Mouse (Mus musculus) midbrain, embryonic 13.5 days (tissue): ENCODE measurements around the gene Col27a1. TPM values are rescaled to one million over a fixed set of nuclear protein-coding genes. Genes with fewer than 3 reads are reported as not detected.
A peak's percentile ranks its signal among the peaks of the same experiment; 100 is the strongest.

Experiments used
- ATAC-seq: fragments of 200-750 bp; cut with Nextera tagmentation; 2 replicates; pipeline ENCODE4 v1.8.0; 2017; ENCODE audit warnings: mild to moderate bottlenecking, moderate TSS enrichment, moderate library complexity
- H3K27ac ChIP-seq: fragments of 300-500 bp; sonication (generic); 2 replicates; pipeline ENCODE4 v1.5.1; 2015; ENCODE audit warnings: inconsistent platforms, mild to moderate bottlenecking, moderate library complexity
- H3K27me3 ChIP-seq: fragments of 300-500 bp; sonication (generic); 2 replicates; pipeline ENCODE4 v1.6.1; 2015; ENCODE audit warnings: mild to moderate bottlenecking, inconsistent platforms
- H3K36me3 ChIP-seq: fragments of 300-500 bp; sonication (generic); 2 replicates; pipeline ENCODE4 v1.6.1; 2015; ENCODE audit warnings: mild to moderate bottlenecking, inconsistent platforms
- H3K4me1 ChIP-seq: fragments of 300-500 bp; sonication (generic); replicated peaks from 2 replicates; pipeline ENCODE4 v1.6.1; 2015; ENCODE audit warnings: inconsistent platforms
- H3K4me2 ChIP-seq: fragments of 300-500 bp; sonication (generic); replicated peaks from 2 replicates; pipeline ENCODE4 v1.6.1; 2015; ENCODE audit warnings: moderate library complexity, mild to moderate bottlenecking, inconsistent platforms
- H3K4me3 ChIP-seq: fragments of 300-500 bp; sonication (generic); replicated peaks from 2 replicates; pipeline ENCODE4 v1.5.1; 2015; ENCODE audit warnings: mild to moderate bottlenecking, inconsistent platforms
- H3K9ac ChIP-seq: fragments of 300-500 bp; sonication (generic); replicated peaks from 2 replicates; pipeline ENCODE4 v1.6.1; 2015; ENCODE audit warnings: mild to moderate bottlenecking, inconsistent platforms
- H3K9me3 ChIP-seq: fragments of 300-500 bp; sonication (generic); 2 replicates; pipeline ENCODE4 v1.6.1; 2016; ENCODE audit warnings: mild to moderate bottlenecking, inconsistent platforms
- WGBS: fragments of 180-500 bp; shearing (Covaris S2); methylation state at CpG from one replicate; pipeline ENCODE4 v1.1.7; 2015; 5-methylcytosine and 5-hydroxymethylcytosine counted together
- polyA plus RNA-seq: library from polyadenylated mRNA; unstranded; fragments of >200 nt; fragmentation: Nextera tagmentation; extraction: Ambion mirVana; gene quantifications from 2 replicates; pipeline ENCODE4 v1.2.1, GENCODE M21; 2015

Gene Col27a1
- polyA plus RNA-seq, 1 experiment from 2014 or later = 2.1 TPM

DNA sequence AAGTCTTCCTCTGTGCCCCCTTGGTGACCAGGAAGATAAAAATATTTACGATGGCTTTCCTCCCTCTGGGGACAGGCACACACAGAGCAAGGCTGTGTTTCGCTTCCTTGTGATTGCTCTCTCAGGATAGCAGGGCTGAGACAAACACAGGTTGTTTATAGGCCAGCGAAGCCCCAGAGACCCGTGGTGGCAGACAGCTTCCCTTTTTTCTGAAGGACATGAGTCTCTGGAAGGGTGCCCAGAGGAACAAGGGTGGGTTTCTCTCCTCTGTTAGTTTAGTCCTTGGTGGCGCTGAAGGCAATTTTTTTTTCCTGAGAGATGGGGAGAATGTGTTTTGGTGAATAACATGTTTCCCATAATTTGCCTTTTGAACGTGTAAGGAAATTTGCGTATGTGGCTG is 8.2 kb upstream of the Col27a1 start:
- no peak for ATAC-seq
- 88% methylated on average over 7 of the region's 7 CpGs for WGBS
- peaks cover 2% of the 10 kb centered on the region; the same call in 1 of the 2 replicates for H3K27me3 ChIP-seq
- no peak overlapping the region for H3K27ac ChIP-seq
- no peak overlapping the region for H3K4me3 ChIP-seq
- no peak overlapping the region for H3K4me2 ChIP-seq
- H3K36me3 ChIP-seq = no peaks in the 10 kb centered on the region
- no peak overlapping the region for H3K9ac ChIP-seq
- no peaks in the 10 kb centered on the region for H3K4me1 ChIP-seq
- H3K9me3 ChIP-seq = no peaks in the 10 kb centered on the region

DNA sequence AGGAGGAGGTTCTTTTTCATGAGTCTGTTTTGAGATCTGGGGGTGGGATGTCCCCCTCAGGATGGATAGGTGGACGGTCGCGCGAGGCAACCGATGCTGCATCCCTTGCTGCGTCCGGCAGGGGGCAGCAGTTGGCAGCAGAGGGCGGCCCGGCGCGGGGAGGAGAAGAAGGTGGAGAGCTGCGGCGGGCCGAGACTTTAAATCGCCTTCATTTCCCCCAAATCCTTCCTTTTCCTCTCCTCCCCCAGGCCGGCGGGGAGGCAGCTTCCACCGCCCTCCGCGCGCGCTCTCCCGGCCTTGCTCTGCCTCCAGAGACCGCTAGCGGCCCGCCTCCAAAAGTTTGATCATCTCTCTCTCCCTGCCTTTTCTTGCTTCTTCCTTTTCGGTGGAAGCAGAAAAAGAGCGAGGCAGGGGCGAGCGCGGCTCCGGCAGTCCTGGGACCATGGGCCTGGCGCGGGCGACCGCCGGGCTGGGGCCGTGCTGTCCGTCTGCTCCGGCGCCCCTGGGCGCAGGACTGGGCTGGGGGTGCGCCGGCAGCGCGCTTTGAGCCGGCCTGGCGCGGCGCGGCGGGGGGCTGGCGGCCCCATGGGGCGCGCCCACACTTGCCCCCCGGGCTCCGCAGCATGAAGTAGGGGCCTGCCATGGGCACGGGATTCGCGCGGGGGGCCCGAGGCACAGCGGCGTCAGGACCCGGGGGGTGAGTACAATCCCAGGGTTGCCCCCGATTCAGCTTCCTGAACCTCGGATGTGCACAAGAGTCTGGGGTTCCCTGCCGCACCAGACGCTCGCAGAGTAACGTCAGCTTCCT is 1.6 kb downstream of the Col27a1 start:
- peak; percentile 72 for ATAC-seq
- H3K4me1 ChIP-seq = peaks cover 29% of the 10 kb centered on the region
- no peaks in the 10 kb centered on the region for H3K9me3 ChIP-seq
- H3K4me2 ChIP-seq = peak overlapping the region; percentile 100
- no peak overlapping the region for H3K27ac ChIP-seq
- H3K36me3 ChIP-seq = no peaks in the 10 kb centered on the region
- peaks cover 52% of the 10 kb centered on the region for H3K27me3 ChIP-seq
- under 1% methylated on average over 67 of the region's 71 CpGs for WGBS
- peak overlapping the region; percentile 65 for H3K4me3 ChIP-seq
- H3K9ac ChIP-seq = peak overlapping the region; percentile 75

DNA sequence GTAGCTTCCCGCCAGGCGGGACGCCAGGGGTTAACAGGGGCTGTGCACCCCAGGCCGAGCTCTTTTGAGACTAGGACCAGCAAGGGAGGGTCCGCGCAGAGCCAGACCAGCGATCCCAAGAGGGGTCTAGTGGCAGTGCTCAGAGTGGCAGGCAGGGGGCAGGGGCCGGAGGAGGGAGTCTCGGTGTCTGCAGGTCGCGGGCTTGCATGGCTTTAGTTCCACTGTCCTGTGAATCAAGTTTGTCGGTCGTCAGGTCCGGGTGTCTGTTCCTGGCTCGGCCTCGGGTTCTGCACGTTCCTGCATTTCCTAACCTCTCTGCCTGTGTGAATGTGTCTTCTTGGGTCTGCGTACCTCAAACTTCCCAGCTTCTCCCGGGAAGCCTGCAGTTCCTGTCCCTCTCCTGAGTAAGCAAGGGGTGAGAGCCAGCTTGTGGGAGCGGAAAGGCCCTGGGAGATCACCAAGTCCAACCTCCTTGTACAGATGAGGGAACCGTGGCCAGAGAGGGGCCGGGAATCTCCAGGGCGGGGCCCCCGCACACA is 2.3 kb downstream of the Col27a1 start:
- H3K4me1 ChIP-seq = peaks cover 29% of the 10 kb centered on the region
- peak; percentile 83 for ATAC-seq
- H3K9ac ChIP-seq = peak overlapping the region; percentile 75
- peak overlapping the region; percentile 100 for H3K4me2 ChIP-seq
- under 1% methylated on average over 24 of the region's 24 CpGs for WGBS
- H3K27ac ChIP-seq = no peak overlapping the region
- H3K36me3 ChIP-seq = no peaks in the 10 kb centered on the region
- H3K27me3 ChIP-seq = peaks cover 52% of the 10 kb centered on the region
- H3K4me3 ChIP-seq = peak overlapping the region; percentile 65
- H3K9me3 ChIP-seq = no peaks in the 10 kb centered on the region

DNA sequence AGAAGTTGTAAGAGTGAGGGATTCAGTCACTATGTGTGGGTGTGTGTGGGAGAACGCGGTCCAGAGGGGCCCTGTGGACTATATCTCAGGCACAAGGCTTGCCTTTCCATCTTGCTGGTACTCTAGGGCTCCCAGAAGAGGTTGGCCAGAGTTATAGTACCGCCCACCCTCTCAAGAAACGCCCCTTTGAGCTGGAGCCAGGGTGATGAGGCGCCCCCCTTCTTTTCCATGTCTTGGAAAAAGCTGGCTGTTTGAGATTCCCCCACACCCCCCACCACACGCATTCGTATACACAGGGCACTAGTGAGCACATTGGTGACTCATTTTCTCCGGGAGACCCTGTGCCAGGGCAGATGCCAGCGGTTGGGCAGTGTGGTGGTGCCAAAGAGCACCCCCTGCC is 2.8 kb downstream of the Col27a1 start:
- H3K9ac ChIP-seq = no peak overlapping the region

DNA sequence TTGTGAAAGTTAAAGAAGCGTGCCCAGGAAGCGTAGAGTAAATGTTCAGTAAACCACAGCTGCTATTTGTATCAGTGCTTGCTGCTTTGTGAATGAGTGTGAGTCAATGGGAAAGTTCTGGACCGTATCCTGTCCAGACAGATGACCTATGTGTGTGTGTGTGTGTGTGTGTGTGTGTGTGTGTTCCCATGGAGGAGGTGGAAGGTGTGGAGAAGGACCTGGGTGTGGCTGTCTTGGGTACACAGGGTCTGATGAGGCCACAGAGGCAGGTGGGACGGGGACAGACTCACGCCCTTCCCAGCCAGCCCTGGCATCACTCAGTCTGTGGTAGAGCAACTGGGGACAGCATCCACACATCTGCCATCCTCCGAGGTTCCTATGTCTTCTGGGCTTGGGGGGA is 3.7 kb downstream of the Col27a1 start:
- ATAC-seq = no peak
- 87% methylated on average over 6 of the region's 6 CpGs for WGBS
- H3K27me3 ChIP-seq = peaks cover 40% of the 10 kb centered on the region
- H3K36me3 ChIP-seq = no peaks in the 10 kb centered on the region
- no peak overlapping the region for H3K4me2 ChIP-seq
- peaks cover 34% of the 10 kb centered on the region for H3K4me1 ChIP-seq
- no peak overlapping the region for H3K4me3 ChIP-seq
- no peaks in the 10 kb centered on the region for H3K9me3 ChIP-seq
- H3K9ac ChIP-seq = no peak overlapping the region
- no peak overlapping the region for H3K27ac ChIP-seq

More for the DNA sequence above, 2.8 kb downstream of the Col27a1 start:
- Histone ChIP-seq H3K27me3 (peaks cover 50% of the 10 kb centered on the region), H3K4me1 (peaks cover 29% of the 10 kb centered on the region), H3K4me2 (peak overlapping the region; percentile 100), H3K9me3 (no peaks in the 10 kb centered on the region), H3K36me3 (no peaks in the 10 kb centered on the region), H3K4me3 (peak overlapping the region; percentile 65; the same call in 1 of the 2 replicates), H3K27ac (no peak overlapping the region)
- peak; percentile 38 for ATAC-seq
- 28% methylated on average over 9 of the region's 9 CpGs for WGBS

DNA sequence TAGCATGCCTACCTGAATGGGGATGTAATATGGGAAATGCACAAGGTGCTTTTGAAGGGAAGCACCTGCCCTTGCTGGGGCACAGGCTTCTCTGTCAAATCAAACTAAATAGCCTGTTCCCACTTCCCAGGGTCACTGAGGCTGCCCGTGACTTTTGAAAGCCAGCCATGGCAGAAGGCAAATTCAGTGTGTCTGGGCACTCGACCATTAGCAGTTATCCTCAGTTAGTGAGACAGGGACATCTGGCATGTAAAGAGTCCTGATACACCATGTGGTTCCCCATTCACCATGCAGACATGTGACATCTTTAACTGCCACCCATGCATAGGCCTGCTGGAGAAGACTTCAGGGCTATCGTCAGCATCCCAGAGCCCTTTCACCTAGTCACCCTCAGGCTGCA is 5.3 kb downstream of the Col27a1 start:
- no peak overlapping the region for H3K27ac ChIP-seq
- peaks cover 25% of the 10 kb centered on the region for H3K27me3 ChIP-seq
- H3K4me2 ChIP-seq = no peak overlapping the region
- no peak overlapping the region for H3K4me3 ChIP-seq
- 75% methylated on average over 3 of the region's 3 CpGs for WGBS
- peaks cover 28% of the 10 kb centered on the region for H3K4me1 ChIP-seq
- no peak for ATAC-seq
- no peaks in the 10 kb centered on the region for H3K36me3 ChIP-seq
- no peak overlapping the region for H3K9ac ChIP-seq
- no peaks in the 10 kb centered on the region for H3K9me3 ChIP-seq

DNA sequence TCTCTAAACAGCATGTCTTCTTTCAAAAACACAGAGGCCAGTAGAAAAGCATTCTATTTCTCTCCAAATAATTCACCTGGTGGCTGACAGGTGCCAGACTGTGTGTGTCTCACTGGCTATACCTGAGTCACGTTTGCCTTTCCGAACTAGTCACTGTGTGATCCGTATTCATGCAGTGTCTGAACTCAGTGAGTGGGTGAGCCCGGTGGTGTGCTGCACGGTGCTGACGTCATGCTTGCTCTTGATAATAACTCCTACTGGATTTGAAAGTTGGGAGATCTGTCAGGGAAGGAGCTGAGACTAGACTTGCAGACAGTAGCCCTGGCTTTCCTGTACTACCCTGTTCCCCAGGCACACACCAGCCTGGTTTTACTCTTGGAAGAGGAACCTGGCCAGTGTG is 5.8 kb downstream of the Col27a1 start:
- no peak for ATAC-seq
- H3K27me3 ChIP-seq = peaks cover 19% of the 10 kb centered on the region
- no peak overlapping the region for H3K9ac ChIP-seq
- H3K4me3 ChIP-seq = no peak overlapping the region
- 85% methylated on average over 6 of the region's 6 CpGs for WGBS
- H3K4me1 ChIP-seq = peaks cover 22% of the 10 kb centered on the region
- no peak overlapping the region for H3K4me2 ChIP-seq
- no peaks in the 10 kb centered on the region for H3K36me3 ChIP-seq
- no peak overlapping the region for H3K27ac ChIP-seq
- no peaks in the 10 kb centered on the region for H3K9me3 ChIP-seq

DNA sequence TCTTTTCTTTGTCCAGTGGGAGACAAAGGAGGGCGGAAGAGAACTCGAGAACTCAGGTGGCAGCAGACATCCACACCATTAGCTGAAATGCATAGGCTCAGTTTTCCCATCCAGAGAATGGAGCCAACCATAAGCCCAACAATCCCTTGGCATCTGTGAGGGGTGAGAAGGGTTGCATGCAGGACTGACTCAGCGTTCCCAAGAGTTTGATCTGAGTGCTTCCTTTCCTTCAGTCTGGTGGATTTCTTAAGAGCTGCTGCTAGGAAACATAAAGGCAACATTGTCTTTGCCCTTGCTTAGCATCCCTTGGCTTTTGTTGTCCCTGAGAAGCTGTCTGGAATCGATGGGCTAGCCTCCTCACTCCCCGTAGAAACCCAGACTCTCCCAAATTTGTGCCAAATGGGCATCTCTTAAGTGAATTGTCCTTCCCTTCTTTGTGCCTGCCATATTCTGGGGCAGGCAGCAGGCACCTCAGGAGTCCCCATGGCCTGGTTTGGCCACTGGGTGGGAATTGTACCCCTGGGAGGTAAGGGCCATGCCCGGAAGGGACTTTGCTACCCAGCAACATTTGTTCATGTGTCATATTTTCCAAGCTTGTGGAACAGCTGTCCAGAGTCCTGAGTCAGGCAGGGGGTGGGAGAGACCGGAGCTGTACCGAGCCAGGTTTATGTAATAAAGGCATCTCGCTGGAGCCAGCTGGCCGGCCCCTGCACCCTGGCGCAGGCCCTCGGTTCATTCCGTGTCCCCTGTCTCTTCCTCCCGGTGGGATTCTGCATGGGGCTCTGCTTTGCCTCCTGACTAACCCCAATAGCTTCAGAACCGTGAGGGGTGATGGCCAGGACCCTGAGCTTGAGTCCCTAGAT is 7.5 kb downstream of the Col27a1 start:
- Histone ChIP-seq H3K4me1 (peaks cover 9% of the 10 kb centered on the region), H3K36me3 (no peaks in the 10 kb centered on the region), H3K9me3 (no peaks in the 10 kb centered on the region), H3K27ac (no peak overlapping the region), H3K27me3 (peaks cover 9% of the 10 kb centered on the region), H3K9ac (no peak overlapping the region), H3K4me2 (no peak overlapping the region), H3K4me3 (no peak overlapping the region)
- 84% methylated on average over 15 of the region's 15 CpGs for WGBS
- no peak for ATAC-seq

DNA sequence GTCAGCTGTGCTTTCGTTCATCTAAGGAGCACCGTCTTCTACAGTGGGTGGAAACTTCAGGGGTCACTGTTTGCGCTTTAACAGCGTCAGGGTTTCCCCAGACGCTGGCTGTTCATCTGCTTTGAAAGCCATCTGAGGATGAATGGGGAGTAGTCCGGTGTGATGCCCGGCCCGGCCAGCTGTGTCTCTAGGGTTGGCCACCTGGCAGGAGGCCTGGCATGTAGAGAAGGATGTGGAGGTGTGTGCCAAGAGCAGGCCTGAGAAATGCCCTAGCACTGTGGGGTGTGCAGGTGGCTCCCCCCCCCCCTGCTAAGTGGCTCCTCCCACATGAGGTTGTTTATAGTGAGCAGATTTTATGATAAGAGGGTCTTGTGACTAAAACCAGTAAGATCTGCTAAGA is 8.4 kb downstream of the Col27a1 start:
- no peak for ATAC-seq
- Histone ChIP-seq H3K9me3 (no peaks in the 10 kb centered on the region), H3K4me2 (no peak overlapping the region), H3K4me1 (peaks cover 5% of the 10 kb centered on the region), H3K36me3 (no peaks in the 10 kb centered on the region), H3K9ac (no peak overlapping the region), H3K4me3 (no peak overlapping the region), H3K27ac (no peak overlapping the region), H3K27me3 (peaks cover under 1% of the 10 kb centered on the region; the same call in 1 of the 2 replicates)
- WGBS = 75% methylated on average over 8 of the region's 8 CpGs

DNA sequence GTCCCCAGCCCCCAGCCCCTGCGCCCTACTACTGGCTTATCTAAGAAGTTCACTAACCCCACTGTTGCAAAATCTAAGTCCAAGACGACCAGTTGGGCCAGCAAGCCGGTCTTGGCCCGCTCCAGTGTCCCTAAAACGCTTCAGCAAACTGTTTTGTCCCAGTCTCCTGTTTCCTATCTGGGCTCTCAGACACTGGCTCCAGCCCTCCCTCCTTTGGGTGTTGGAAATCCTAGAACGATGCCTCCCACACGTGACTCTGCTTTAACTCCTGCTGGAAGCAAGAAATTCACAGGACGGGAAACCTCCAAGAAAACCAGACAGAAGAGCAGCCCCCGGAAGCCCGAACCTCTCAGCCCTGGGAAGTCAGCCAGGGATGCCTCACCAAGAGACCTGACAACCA is 11.6 kb downstream of the Col27a1 start:
- Histone ChIP-seq H3K4me2 (no peak overlapping the region), H3K27me3 (no peaks in the 10 kb centered on the region), H3K4me1 (peaks cover 23% of the 10 kb centered on the region), H3K9ac (no peak overlapping the region), H3K9me3 (no peaks in the 10 kb centered on the region), H3K27ac (no peak overlapping the region), H3K4me3 (no peak overlapping the region), H3K36me3 (no peaks in the 10 kb centered on the region)
- 85% methylated on average over 10 of the region's 10 CpGs for WGBS
- ATAC-seq = no peak

DNA sequence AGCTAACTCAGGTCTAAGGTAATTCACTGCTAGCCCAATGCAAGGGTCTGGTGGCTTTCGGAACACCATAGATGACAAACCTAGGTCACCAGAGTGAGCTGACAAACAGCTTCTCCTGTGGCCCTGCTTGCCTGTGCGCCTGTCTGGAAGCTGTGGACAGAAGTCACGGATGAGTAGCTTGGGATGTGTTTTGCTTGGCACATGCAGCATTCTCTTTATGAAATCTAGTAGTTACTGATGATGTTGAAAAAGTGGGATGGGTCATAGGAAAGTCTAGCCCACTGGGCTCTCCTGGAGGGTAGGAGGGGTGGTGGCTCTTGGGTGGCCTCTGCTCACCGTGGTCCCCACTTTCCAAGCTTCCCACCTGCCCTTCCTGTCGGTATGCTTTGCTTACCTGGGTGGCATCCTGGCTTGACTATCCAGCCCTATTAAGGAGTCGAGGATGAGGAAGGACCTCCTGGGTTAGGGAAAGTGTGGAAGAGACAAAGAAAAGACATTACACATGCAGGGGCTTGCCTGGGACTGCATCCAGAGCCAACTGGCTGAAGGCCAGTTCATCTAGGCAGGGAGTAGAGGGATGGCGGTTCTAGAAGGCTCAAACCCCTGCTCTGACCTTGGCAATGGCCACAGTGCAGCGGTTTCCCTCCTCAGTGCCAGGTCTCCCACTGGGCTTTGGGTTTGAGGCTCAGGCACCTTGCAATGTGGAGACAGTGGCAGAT is 12.5 kb downstream of the Col27a1 start:
- 78% methylated on average over 8 of the region's 8 CpGs for WGBS
- H3K27ac ChIP-seq = no peak overlapping the region
- H3K9ac ChIP-seq = no peak overlapping the region
- no peaks in the 10 kb centered on the region for H3K27me3 ChIP-seq
- no peaks in the 10 kb centered on the region for H3K36me3 ChIP-seq
- peaks cover 29% of the 10 kb centered on the region for H3K4me1 ChIP-seq
- no peaks in the 10 kb centered on the region for H3K9me3 ChIP-seq
- no peak overlapping the region for H3K4me2 ChIP-seq
- ATAC-seq = peak; percentile 29; the same call in 1 of the 2 replicates
- no peak overlapping the region for H3K4me3 ChIP-seq
